Mouse (Mus musculus) right cerebral cortex, adult 18-20 months (tissue): Measurements from ENCODE around the gene Hoxd10.

Source experiments
- DNase-seq: peaks from one replicate; pipeline ENCODE4 v3.0.0; 2022; ENCODE audit warnings: mixed read lengths

Hoxd10 gene

DNA sequence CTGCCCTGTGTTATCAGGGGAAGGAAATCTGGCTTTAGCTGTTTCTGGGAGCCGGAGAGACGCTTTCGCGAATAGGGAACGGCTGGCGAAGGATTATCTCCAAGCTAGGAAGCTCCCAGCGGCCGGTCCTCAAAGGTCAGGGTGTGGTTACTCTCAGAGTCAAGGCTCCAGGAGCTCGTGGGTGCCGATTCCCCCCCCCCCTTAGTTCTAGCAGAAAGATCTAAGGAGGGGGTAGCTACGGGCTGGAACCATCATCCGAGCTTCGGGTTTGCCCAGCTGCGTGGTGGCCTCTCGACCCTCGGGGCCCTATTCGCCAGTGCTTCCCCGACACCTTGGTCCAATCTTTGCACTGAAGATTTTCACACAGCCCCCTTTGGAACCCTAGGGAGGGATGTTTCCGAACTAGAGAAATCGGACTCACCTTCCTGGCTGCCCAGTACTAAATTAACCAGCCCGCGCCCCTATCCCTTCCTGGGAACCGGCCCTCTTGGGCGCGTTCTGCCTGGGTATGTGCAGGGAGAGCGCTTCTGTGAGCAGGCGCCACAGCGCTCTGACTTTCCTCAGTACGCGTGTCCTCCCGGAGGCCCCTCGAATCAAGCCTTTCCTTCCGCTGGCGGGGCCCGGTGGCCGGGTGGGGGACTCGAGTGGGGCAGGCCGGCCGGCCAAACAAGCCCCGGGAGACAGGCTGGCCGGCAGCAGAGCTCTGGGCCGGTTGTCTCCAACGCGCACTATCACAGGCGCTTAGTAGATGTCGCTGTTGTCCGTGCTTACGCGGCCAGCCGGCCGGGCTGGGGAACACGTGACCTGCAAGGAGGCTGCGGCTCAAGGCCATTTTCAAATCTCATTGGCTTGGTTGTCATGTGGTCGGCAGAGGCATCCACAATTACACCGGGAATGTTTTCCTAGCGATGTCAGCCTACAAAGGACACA lies at the start of gene Hoxd10:
Hoxd10 (plus strand) TSS at position 903 of the 930 bp plus-strand sequence.
- no peak for DNase-seq

DNA sequence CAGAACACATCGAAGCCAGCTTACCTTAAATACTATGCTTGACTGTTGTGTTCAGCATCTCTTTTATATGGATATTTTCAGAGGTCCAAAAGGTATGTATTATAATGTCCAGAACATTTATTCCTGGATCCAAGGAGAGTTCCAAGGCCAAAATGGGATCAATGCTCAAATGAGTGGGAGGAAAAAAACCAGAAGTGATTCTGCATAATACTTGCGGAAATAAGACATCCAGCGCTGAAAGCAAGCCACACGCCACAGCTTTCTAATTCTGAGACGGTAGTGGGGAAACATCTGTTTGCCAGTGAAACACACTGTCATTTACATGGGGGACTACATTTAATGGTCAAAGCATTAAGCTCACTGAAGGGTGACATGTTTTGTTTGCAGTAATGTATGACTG lies 49.3 kb upstream of the Hoxd10 start:
- DNase-seq, result no peak

DNA sequence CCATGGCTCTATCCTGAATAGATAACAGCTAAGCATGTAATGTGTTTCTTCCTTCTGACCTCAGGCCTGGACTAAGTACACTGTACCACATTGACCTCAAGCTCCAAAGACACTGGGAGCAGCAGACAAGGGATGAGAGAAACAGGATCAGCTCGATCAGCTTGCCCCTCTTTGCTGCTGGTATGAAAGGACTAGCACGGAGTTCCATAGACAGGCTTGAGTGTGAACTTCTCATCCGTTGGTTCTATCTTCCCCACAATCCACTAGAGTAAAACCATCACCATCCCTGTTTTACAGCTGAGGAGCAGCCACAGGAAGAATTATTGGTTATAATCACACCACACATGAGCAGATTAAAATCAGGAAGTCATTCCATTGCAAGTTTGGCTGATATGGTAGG lies 46.1 kb upstream of the Hoxd10 start:
- DNase-seq, result no peak

DNA sequence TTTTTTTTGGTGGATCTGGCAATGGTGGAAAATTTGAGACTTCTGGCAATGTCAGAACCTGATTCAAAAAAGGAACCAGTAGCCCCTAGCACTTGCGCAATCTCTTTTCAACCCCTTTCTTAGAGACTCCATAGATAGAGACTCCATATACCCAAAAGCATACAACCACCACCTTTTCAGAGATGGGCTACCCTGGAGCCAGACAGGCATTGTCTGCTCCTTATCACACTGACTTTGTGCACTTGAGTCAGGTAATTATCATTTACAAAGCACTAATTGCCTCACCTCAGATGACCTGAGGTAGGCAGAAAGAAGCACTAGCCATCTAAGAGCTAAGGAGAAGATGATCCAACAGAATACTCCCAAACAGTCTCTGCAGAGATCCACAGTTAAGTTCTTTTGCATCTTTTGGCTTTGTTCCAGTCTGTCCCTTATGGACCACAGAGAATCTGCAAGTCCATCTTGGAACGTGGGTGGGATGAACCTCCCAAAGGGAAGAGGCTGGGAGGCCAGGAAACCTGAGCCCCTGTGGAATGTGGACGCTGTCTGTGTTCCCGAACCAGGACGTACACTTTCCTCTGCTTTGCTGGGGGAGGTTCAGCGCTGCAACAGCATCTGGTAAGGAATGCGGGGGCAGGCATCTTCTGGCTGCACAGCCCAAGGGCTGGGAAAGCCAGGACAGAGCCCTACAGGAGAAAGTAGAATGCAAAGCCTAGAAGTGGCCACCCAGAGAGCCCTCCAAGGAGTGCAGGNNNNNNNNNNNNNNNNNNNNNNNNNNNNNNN lies 44.5 kb upstream of the Hoxd10 start:
- DNase-seq, result no peak

DNA sequence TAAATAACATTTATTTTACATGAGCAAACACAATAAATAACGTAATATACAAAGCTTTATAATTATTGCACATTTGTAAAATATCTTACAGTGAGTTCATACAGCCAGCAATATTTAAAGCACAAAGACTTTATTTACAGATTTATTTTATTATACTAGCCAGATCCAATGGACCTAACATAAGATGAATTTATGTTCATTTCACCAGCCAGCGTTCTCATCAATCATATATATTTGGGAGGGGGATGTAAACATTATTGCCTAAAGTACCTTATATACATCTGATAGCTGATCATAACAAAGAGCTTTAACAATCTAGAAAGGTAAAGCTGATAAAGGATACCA lies 38.8 kb upstream of the Hoxd10 start:
- DNase-seq, result no peak

DNA sequence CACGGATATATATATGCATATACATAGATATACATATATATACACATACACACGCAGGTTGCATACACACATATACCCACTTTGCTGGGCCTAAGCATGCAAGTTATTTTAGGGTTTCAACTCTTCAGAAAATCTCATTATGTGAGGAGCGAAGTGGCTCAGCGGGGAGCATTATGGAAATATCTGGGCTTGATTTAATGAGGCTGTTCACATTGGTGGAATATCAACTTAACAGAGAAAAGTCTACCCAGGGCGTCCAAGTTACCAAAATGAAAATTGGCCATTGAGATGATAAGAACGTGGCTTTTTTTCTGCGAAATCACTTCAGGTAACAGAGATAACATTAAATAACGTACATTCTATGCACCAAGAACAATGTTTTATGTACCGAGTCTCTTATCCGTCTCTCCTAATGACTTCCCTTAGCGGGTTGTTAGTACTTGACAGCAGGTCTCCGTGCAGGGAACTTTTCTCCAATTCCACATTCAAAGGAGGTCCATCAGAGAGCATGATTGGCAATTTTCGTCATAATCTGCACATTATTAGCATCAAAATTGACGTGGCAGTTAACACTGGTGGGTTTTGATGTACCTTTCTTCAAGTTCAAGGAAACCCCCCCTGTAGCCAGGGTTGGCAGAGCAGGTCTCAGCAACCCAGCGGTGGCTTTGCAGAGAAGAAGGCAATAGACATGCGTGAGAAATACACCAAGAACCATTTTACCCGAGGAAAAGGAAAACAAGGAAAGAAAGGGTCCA lies 37.8 kb upstream of the Hoxd10 start:
- DNase-seq, result no peak

DNA sequence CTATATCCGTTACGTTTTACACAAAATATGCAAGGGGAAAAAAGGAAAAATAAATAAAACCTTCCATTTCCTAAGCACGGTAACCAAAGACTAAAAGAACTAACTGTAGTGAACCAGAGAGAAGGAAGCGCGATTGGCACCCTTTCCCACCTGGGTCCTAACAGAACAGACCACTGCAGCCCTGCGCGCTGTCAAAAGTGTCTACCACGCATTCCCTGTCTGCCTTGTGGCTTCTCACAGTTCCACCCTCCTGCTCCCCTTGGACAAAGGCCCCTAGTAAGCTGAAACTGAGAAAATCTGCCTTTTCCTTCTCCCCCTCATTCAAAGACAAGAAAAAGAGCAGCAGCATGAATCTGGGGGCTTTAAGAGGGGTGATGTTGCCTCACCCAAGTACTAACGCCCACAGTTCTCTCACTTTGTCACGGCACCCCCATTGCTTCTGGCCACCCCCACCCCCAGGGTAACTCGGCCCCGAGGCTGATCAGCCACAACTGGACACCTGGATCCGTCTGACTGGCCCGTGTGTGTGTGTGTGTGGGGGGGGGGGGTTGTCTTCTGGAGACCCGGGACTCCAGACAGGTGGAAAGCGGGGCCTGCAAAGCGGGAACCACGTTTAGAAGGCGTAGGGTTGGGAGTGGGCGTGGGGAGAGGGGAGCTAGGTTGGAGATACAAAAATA lies 36.8 kb upstream of the Hoxd10 start:
- no peak for DNase-seq

DNA sequence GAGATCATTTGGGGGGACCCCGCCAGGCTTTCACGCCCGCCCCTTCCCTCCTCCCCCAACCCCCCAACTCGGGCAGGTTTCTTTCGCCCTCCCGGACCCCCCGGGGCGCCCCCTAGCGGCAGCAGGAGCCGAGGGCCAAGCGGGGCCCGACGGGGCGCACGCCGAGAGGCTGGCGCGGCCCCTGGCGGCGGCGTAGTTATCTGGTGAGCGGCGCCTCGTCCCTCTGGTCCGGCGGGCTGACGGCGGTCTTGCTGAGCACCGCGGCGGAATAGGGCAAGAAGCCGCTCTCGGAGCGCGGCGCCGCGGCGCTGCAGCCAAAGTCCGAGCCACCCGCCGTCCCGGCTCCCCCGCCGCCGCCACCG lies 36.3 kb upstream of the Hoxd10 start:
- DNase-seq, result no peak

DNA sequence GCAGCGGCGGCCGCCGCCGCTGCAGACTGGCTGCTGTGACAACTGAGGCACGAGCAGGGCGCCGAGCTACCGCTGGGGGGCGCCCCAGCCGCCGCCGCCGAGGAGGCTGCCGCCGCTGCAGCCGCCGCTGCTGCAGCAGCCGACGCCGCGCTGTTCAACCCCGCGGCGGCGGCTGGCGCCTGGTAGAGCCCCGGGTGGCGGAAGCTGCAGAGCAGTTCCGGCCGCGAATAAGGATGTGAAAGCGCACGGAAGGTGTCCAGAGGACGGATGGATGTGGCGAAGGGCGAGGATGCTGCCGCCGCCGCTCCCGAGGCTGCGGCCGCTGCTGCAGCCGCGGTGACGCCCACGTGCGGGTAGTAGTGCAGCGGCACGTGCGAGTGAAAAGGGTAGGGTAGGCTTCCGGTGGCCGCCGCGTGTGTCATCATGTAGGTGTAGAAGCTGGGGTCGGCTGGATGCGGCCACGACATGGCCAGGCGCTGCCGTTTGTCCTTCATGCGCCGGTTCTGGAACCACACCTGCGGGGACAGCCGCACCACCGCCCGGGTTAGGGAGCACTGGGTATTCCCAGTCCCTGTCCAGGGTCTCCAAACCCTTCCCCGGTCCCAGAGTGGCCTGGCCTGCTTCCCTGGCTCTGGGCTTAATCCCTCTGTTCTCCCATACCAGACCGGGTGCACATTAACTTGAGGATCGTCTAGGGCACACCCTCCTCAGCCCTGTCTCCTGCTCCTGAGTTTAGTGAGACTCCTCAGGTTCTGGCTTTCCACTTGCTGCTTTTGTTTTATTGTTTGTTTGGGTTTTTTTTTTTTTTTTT lies 35.7 kb upstream of the Hoxd10 start:
- DNase-seq, result no peak

DNA sequence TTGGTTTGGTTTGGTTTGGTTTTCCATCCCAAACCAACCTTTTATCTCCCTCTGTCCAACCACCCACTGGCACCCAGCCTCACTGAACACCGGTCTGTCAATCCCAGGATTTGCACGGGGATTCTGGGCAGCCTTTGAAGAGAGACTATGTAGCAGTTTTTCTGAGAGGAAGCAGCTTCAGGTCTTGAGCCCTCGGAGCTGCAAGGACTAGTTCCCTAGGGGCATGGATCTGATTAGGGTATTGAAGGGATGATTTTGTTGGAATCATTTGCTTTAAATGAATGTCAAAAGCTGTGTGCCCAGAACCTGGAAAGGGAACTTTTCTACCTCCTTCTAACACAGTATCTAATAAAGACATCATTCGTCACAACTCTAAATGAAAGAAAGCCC lies 35.1 kb upstream of the Hoxd10 start:
- no peak for DNase-seq

DNA sequence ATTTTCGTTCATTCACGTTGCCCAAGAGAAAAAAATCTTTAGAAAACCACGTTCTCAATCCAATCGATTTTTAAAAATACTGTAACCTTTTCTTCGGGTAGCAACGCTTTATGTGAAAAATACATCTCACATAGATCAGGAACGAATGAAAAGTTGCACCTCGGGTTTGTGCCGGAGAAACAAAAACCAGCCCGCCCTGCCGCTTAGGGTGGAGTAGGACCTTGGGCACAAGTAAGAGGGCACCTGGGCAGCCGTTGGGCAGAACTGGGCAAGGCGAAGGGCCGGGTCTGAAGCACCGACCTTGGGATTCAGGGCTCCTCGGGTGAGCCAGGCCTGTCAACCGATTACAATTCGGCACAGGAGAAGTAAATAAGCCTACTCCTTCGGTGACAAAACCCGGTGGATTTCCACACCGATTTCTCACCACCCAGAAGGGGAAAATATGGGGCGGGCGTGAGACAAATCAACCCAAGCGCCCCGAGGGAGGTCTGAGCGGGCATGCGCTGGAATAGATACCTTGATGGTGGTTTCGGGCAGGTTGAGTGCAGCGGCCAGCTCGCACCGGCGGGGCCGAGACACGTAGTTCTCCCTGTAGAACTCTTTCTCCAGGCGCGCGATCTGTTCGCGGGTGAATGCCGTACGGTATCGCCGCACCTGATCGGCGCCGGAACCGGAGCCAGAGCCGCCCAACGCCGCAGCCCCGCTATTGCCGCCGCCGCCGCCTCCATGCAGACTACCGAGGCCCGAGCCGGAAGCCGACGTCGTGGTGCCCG lies 34.3 kb upstream of the Hoxd10 start:
- no peak for DNase-seq

DNA sequence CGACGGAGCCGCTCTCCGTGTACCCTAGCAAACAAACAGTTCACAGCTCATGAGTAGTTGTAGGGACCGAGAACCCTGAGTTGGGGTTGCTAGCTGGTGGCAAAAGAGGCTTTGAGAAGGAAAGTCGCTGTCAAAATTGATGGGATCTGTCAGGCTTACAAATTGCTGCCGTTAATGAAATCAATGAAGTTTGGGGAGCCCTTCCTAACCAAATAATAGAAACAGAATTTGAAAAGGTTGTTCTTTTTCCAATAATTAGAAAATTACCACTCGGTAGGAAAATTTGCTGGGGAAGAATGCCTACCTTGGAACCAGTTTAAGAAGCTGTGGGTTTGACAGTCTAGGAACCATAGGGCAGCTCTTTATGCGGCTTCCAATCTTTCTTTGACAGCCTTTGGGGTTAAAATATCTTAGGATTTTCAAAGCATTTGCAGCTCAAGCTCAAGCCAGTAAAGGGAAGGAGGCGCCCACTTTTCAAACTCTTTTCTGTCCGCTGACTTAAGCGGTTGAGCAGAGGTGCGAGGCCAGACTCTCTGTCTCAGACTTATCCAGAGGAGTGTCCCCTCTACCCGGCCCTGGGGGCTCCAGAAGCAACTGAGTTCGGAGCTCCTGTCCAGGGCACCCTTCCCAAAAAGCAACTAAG lies 33.6 kb upstream of the Hoxd10 start:
- no peak for DNase-seq

DNA sequence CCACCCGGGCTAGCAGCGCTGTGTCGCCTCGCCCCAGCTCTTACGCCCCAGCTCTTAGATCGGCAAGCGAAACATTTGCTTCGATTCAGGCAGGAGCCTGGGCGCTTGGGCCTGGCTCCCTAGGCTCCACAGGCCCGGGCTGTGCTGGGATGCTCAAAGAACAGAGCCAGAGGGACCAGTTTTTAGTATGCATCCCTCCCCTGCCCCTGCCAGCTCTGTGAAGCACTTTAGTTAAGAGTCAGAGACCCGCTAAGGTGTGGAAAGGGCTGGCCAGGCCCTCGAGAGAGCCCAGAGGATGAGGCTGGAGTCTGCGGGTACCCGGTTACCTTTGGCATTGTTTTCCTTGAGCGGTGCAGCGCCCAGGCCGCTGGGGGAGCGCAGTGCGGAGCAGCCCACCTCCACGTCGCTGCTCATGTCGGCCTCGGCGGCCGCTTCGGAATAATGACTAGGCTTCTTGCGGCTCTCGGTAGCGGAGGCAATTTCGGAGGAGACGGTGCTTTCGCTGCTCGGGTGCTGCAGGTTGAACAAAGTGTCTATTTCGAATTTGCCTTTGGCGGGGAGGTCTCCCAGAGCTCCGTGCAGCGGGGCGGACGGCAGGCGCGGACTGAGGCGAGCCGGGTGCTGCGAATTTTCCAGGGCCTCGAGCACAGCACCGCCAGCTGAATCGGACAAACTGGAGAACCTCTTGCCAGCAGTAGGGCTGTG lies 32.9 kb upstream of the Hoxd10 start:
- DNase-seq, result no peak

DNA sequence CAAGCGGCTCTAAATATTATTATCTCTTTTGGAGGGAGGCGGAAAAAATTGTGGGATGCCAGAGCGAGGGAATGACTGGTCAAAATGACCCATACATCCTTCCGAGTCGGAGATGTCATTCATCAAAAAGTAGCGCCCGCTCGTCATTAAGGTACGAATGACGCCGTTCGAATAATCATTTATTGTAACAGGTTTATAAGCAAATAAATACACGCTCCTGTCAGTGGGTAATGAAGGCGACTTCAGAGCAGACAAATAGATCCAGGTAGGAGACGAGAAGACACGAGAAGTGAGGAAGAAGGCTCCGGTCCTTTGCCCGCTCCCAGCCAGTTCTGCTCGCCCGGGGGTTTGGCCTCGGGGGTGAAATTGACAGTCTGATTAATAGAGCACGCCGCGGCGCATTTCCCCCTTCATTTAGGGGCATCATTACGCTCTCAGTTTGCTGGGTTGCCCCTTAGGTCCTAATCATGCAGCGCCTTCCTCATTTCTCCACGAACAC lies 32.2 kb upstream of the Hoxd10 start, which contains the start of gene Evx2:
Evx2 (minus strand) TSS at position 51 of the 499 bp plus-strand sequence.
- DNase-seq, result no peak

DNA sequence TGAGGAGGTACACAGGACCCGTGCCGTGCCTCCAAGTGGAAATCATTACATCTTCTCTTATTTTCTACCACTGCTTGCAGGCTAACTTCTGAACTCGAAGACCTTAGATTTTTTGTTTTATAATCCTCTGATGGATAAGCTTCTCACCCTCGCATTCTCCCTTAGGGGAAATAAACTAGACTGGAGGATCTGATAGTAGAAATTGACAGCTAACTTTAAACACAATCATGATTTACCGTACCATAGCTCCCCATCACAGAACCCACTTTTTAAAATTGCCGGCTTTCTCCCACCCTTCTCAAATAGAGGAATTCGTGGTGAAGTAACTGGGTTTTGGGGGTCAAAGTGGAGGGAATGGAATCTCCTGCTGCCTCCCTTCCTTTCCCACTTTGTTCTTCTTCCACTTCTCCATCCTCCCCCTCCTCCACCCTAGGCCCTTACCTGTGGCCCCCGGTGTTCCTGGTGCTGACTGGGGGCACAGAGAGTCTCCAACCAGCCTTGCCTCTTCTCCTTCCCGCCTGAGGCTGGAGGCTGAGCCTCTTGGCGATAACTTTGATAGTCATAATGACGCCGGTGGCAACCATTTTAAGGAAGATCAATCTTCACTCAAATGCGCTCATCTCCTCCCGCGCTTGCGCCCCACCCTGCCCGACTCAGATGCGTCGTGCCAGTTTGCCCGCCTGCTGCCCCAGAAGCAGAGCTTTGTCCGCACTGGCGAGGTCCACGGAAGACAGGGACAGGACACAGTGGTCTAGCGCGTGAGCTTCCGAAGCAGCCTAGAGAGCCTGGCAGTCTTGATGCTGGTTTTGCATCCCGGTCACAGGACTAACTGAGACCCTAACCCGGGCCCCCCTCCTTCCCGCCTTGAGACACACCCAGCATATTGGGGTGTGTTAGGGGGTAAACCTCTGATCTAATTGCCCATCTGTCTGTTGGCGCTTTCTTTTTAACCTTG lies 31.0 kb upstream of the Hoxd10 start:
- DNase-seq, result no peak

DNA sequence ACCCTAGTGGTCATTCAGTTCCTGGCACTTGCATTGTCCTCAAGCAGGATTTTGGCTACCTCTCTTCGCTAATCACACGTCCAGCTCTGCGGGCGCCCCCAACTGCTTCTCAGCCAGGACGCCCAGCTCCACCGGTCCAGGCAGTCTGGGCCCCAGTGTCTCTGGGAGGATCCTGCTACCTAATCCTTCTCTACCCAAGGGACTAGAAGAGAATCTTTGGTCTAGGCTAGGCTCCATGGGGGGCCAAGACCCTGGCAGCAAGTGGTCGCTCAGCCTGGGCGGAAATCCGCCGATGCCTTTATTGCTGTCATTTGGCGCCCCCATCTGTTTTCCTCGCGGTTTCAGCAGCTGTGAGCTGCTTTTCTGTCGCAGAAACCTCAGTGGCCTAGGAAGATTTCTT lies 30.0 kb upstream of the Hoxd10 start:
- no peak for DNase-seq

DNA sequence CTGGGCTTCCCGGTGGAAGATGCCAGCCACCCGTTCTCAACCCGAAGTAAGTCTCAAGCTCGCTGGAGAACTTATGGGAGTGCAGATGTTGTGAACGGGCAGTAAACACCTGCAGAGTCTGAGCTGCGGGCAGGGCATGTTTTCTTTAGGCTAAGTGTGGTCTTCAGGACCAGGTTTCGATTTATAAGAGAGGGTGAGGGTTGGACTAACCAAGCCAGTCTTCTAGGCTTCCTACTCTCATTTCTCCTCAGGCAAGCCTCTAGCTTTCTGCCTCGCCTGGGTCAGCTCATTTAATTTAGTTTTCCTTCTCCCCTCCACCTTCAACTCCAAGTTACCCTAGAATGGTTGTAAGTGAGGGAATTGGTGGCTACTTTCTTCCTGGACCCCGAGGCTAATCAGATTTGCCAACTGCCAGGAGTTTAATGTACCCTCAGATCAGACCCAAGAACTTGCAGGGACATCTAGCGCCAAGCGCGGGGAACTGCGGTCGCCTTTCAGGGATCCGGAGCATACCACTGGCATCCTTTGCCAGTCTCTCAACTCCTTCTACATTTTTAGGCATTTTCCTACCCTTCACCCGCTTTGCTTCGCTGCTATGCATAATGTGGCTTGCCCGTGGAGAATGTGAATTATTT lies 28.3 kb upstream of the Hoxd10 start:
- DNase-seq, result peak; percentile 63

DNA sequence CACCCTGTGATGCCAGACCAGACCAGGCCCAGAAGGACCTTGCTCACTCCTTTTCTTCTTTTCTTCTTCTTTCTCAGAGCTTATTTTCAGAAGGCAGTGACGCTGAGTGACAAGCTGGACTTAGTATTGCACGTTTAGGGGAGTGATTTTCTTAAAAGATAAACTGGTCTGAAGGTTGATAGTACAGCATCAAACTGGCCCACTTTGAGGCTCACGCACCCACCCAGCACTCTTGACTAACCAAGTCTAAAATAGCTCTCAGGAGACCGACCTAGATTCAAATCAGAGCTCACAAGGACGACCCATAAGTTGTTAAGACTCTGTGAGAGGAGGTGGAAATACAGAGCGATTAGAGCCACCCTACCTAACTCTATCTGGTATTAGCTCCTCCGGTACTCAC lies 25.3 kb upstream of the Hoxd10 start:
- DNase-seq, result no peak
